Mouse (Mus musculus) heart, postnatal 0 days (tissue): ENCODE data around the gene Sec63. TPM values are rescaled to one million over a fixed set of nuclear protein-coding genes. Genes with fewer than 3 reads are reported as not detected.

ENCODE experiments used
- ATAC-seq: fragments of 200-750 bp; cut with Nextera tagmentation; 2 replicates; pipeline ENCODE4 v1.8.0; 2017; ENCODE audit warnings: low read depth, moderate number of reproducible peaks, moderate library complexity; ENCODE audit not compliant: insufficient read depth
- DNase-seq: peaks from one replicate; pipeline ENCODE4 v3.0.0-alpha.2; 2016; ENCODE audit warnings: low spot score
- H3K27ac ChIP-seq: fragments of 300-500 bp; sonication (generic); 2 replicates; pipeline ENCODE4 v1.5.1; 2014; ENCODE audit warnings: low read depth, mild to moderate bottlenecking
- H3K27me3 ChIP-seq: fragments of 300-500 bp; sonication (generic); 2 replicates; pipeline ENCODE4 v1.6.1; 2014; ENCODE audit warnings: low read length, mixed read lengths; ENCODE audit not compliant: control insufficient read depth, insufficient read depth
- H3K36me3 ChIP-seq: fragments of 300-500 bp; sonication (generic); replicated peaks from 2 replicates; pipeline ENCODE4 v1.6.1; 2014; ENCODE audit warnings: low read length, mixed read lengths; ENCODE audit not compliant: control insufficient read depth, insufficient read depth
- H3K4me1 ChIP-seq: fragments of 300-500 bp; sonication (generic); 2 replicates; pipeline ENCODE4 v1.6.1; 2014; ENCODE audit warnings: antibody characterized with exemption; ENCODE audit not compliant: control insufficient read depth, insufficient read depth
- H3K4me2 ChIP-seq: fragments of 300-500 bp; sonication (generic); 2 replicates; pipeline ENCODE4 v1.6.1; 2014; ENCODE audit warnings: low read depth, mild to moderate bottlenecking, low read length, moderate library complexity
- H3K4me3 ChIP-seq: fragments of 300-500 bp; sonication (generic); 2 replicates; pipeline ENCODE4 v1.5.1; 2014; ENCODE audit warnings: low read depth, low read length
- H3K9ac ChIP-seq: fragments of 300-500 bp; sonication (generic); replicated peaks from 2 replicates; pipeline ENCODE4 v1.6.1; 2014; ENCODE audit warnings: low read depth, low read length, mixed read lengths
- H3K9me3 ChIP-seq: fragments of 300-500 bp; sonication (generic); replicated peaks from 2 replicates; pipeline ENCODE4 v1.6.1; 2016; ENCODE audit warnings: low read length; ENCODE audit not compliant: control insufficient read depth
- CTCF ChIP-seq: IDR thresholded peaks from 2 replicates; pipeline ENCODE4 v1.5.1; 2016; ENCODE audit warnings: antibody characterized with exemption, control low read depth, low read depth
- EP300 ChIP-seq: IDR thresholded peaks from 2 replicates; pipeline ENCODE4 v1.6.1; 2016; ENCODE audit warnings: antibody characterized with exemption, low read depth
- WGBS: fragments of 180-500 bp; shearing (Covaris S2); extraction: QIAGEN DNeasy Blood & Tissue Kit; methylation state at CpG from one replicate; pipeline ENCODE4 v1.1.7; 2014; 5-methylcytosine and 5-hydroxymethylcytosine counted together
- polyA plus RNA-seq: library from polyadenylated mRNA; unstranded; fragments of >200 nt; fragmentation: Nextera tagmentation; extraction: Ambion mirVana; gene quantifications from 2 replicates; pipeline ENCODE4 v1.2.1, GENCODE M21; 2015
- total RNA-seq: library from RNA; depleted of rRNA; stranded (reverse); fragments of >200 nt; gene quantifications from 2 replicates; pipeline ENCODE4 v1.2.3, GENCODE M21; 2014; ENCODE audit warnings: low replicate concordance

The Sec63 gene
- total and polyA plus RNA-seq, 2 experiments from 2014 or later: 11.0 to 15.5 TPM

GRCm38 (mm10) chr10:42841531-42842195 lies 80.4 kb downstream of the Sec63 start:
- Histone ChIP-seq H3K27me3 (no peaks in the 10 kb centered on the region), H3K4me3 (no peak overlapping the region), H3K4me2 (no peak overlapping the region), H3K4me1 (no peaks in the 10 kb centered on the region), H3K36me3 (peaks cover 3% of the 10 kb centered on the region; the same call in 1 of the 2 replicates), H3K27ac (no peak overlapping the region), H3K9me3 (no peaks in the 10 kb centered on the region; the same call in 1 of the 2 replicates), H3K9ac (no peak overlapping the region)
- DNase-seq (no peak), ATAC-seq (0 out of 2 replicates have a peak, but pooled peaks have one; percentile 24)
- 55% methylated on average over 16 of the region's 16 CpGs for WGBS
- TF ChIP-seq CTCF (peak; percentile 35), EP300 (no peak)

- ATAC-seq: peak; percentile 53
- no peaks in the 10 kb centered on the region; the same call in 1 of the 2 replicates for H3K9me3 ChIP-seq
- peak; percentile 41 for DNase-seq
- 8% methylated on average over 9 of the region's 9 CpGs for WGBS
- H3K4me3 ChIP-seq: no peak overlapping the region
- H3K36me3 ChIP-seq: no peaks in the 10 kb centered on the region; the same call in 1 of the 2 replicates
- no peak overlapping the region for H3K4me2 ChIP-seq
- TF ChIP-seq CTCF (peak; percentile 86), EP300 (no peak)
- no peaks in the 10 kb centered on the region for H3K27me3 ChIP-seq
- H3K9ac ChIP-seq: no peak overlapping the region
- no peak overlapping the region for H3K27ac ChIP-seq
- no peaks in the 10 kb centered on the region for H3K4me1 ChIP-seq
Observed at GRCm38 (mm10) chr10:42842358-42842757, 81.1 kb downstream of the Sec63 start.

- WGBS: 56% methylated on average over 1 of the region's 1 CpGs
- no peak overlapping the region for H3K27ac ChIP-seq
- no peaks in the 10 kb centered on the region; the same call in 1 of the 2 replicates for H3K9me3 ChIP-seq
- no peaks in the 10 kb centered on the region for H3K27me3 ChIP-seq
- no peak for TF ChIP-seq CTCF
- no peak for TF ChIP-seq EP300
- no peak overlapping the region for H3K4me3 ChIP-seq
- no peaks in the 10 kb centered on the region for H3K4me1 ChIP-seq
- H3K36me3 ChIP-seq: no peaks in the 10 kb centered on the region
- no peak for DNase-seq
- H3K4me2 ChIP-seq: no peak overlapping the region
- H3K9ac ChIP-seq: no peak overlapping the region
- peak; percentile 48; the same call in 1 of the 2 replicates for ATAC-seq
Observed at GRCm38 (mm10) chr10:42843416-42843815, 82.1 kb downstream of the Sec63 start.

GRCm38 (mm10) chr10:42845480-42845879 lies 84.2 kb downstream of the Sec63 start:
- H3K4me2 ChIP-seq: no peak overlapping the region
- H3K9ac ChIP-seq: no peak overlapping the region
- no peaks in the 10 kb centered on the region for H3K27me3 ChIP-seq
- no peak overlapping the region for H3K27ac ChIP-seq
- WGBS: 7% methylated on average over 1 of the region's 1 CpGs
- ATAC-seq (no peak), DNase-seq (no peak)
- no peaks in the 10 kb centered on the region; the same call in 1 of the 2 replicates for H3K9me3 ChIP-seq
- no peaks in the 10 kb centered on the region for H3K36me3 ChIP-seq
- H3K4me3 ChIP-seq: no peak overlapping the region
- TF ChIP-seq CTCF (no peak), EP300 (no peak)
- H3K4me1 ChIP-seq: no peaks in the 10 kb centered on the region

GRCm38 (mm10) chr10:42848179-42849080 lies 87.1 kb downstream of the Sec63 start:
- H3K4me2 ChIP-seq: no peak overlapping the region
- H3K27ac ChIP-seq: no peak overlapping the region
- no peak overlapping the region for H3K9ac ChIP-seq
- H3K27me3 ChIP-seq: no peaks in the 10 kb centered on the region
- DNase-seq (no peak), ATAC-seq (no peak)
- TF ChIP-seq CTCF: no peak
- TF ChIP-seq EP300: no peak
- no peak overlapping the region for H3K4me3 ChIP-seq
- no peaks in the 10 kb centered on the region for H3K4me1 ChIP-seq
- H3K9me3 ChIP-seq: peaks cover 3% of the 10 kb centered on the region
- WGBS: 85% methylated on average over 13 of the region's 13 CpGs
- H3K36me3 ChIP-seq: no peaks in the 10 kb centered on the region
